Mouse (Mus musculus): Measurements from ENCODE around the gene Nrsn2. TPM values are rescaled to one million over a fixed set of nuclear protein-coding genes. Genes with fewer than 3 reads are reported as not detected.
A peak's percentile ranks its signal among the peaks of the same experiment; 100 is the strongest.

The Nrsn2 gene
- polyA plus RNA-seq, 1 experiment from 2014 or later: 2.2 TPM

- Histone ChIP-seq H3K4me3 (replicated peaks) (peak overlapping the region; percentile 33), H3K9ac (replicated peaks) (peak overlapping the region; percentile 53), H3K4me2 (peak overlapping the region; percentile 62), H3K9me3 (no peaks in the 10 kb centered on the region), H3K27ac (peak overlapping the region; percentile 29; the same call in 1 of the 2 replicates), H3K4me1 (replicated peaks) (peaks cover 21% of the 10 kb centered on the region), H3K36me3 (no peaks in the 10 kb centered on the region), H3K27me3 (peaks cover 22% of the 10 kb centered on the region)
- WGBS: 3% methylated on average over 21 of the region's 21 CpGs
- ATAC-seq (ENCODE audit: insufficient number of reproducible peaks, insufficient read depth, low FRiP score, low TSS enrichment, low read depth): peak; percentile 23; the same call in 1 of the 2 replicates
Observed at GRCm38 (mm10) chr2:152375652-152376344, 640 bp downstream of the Nrsn2 start.

GRCm38 (mm10) chr2:152373547-152373946 lies 2.9 kb downstream of the Nrsn2 start:
- Histone ChIP-seq H3K9me3 (no peaks in the 10 kb centered on the region), H3K27me3 (peaks cover 29% of the 10 kb centered on the region), H3K4me2 (no peak overlapping the region), H3K4me3 (replicated peaks) (no peak overlapping the region), H3K4me1 (replicated peaks) (peaks cover 23% of the 10 kb centered on the region), H3K27ac (no peak overlapping the region), H3K9ac (replicated peaks) (no peak overlapping the region), H3K36me3 (no peaks in the 10 kb centered on the region)
- WGBS: 86% methylated on average over 9 of the region's 9 CpGs
- ATAC-seq (ENCODE audit: insufficient number of reproducible peaks, insufficient read depth, low FRiP score, low TSS enrichment, low read depth): no peak

GRCm38 (mm10) chr2:152372661-152373060 lies 3.8 kb downstream of the Nrsn2 start:
- no peak for ATAC-seq (ENCODE audit: insufficient number of reproducible peaks, insufficient read depth, low FRiP score, low TSS enrichment, low read depth)
- no peak overlapping the region for H3K4me2 ChIP-seq
- H3K36me3 ChIP-seq: no peaks in the 10 kb centered on the region
- no peak overlapping the region for H3K9ac ChIP-seq (replicated peaks)
- no peak overlapping the region for H3K4me3 ChIP-seq (replicated peaks)
- no peaks in the 10 kb centered on the region for H3K9me3 ChIP-seq
- WGBS: 62% methylated on average over 4 of the region's 4 CpGs
- peaks cover 23% of the 10 kb centered on the region for H3K4me1 ChIP-seq (replicated peaks)
- no peak overlapping the region for H3K27ac ChIP-seq
- peaks cover 28% of the 10 kb centered on the region for H3K27me3 ChIP-seq

GRCm38 (mm10) chr2:152372104-152372503 lies 4.3 kb downstream of the Nrsn2 start:
- ATAC-seq (ENCODE audit: insufficient number of reproducible peaks, insufficient read depth, low FRiP score, low TSS enrichment, low read depth): no peak
- H3K27me3 ChIP-seq: peaks cover 23% of the 10 kb centered on the region
- no peak overlapping the region for H3K27ac ChIP-seq
- H3K4me3 ChIP-seq (replicated peaks): no peak overlapping the region
- 83% methylated on average over 7 of the region's 7 CpGs for WGBS
- no peak overlapping the region for H3K4me2 ChIP-seq
- no peak overlapping the region for H3K9ac ChIP-seq (replicated peaks)
- peaks cover 23% of the 10 kb centered on the region for H3K4me1 ChIP-seq (replicated peaks)
- H3K36me3 ChIP-seq: no peaks in the 10 kb centered on the region
- no peaks in the 10 kb centered on the region for H3K9me3 ChIP-seq

GRCm38 (mm10) chr2:152368532-152369140 lies 7.8 kb downstream of the Nrsn2 start:
- Histone ChIP-seq H3K27ac (no peak overlapping the region), H3K4me1 (replicated peaks) (peaks cover 2% of the 10 kb centered on the region), H3K4me3 (replicated peaks) (no peak overlapping the region), H3K4me2 (peak overlapping the region; percentile 31; the same call in 1 of the 2 replicates), H3K27me3 (peaks cover 7% of the 10 kb centered on the region; the same call in 1 of the 2 replicates), H3K9ac (replicated peaks) (no peak overlapping the region), H3K36me3 (no peaks in the 10 kb centered on the region), H3K9me3 (no peaks in the 10 kb centered on the region)
- peak; percentile 40; the same call in 1 of the 2 replicates for ATAC-seq (ENCODE audit: insufficient number of reproducible peaks, insufficient read depth, low FRiP score, low TSS enrichment, low read depth)
- 31% methylated on average over 14 of the region's 14 CpGs for WGBS

GRCm38 (mm10) chr2:152367917-152368316 lies 8.5 kb downstream of the Nrsn2 start:
- Histone ChIP-seq H3K4me2 (no peak overlapping the region), H3K9me3 (no peaks in the 10 kb centered on the region), H3K36me3 (no peaks in the 10 kb centered on the region), H3K9ac (replicated peaks) (no peak overlapping the region), H3K27me3 (peaks cover 7% of the 10 kb centered on the region; the same call in 1 of the 2 replicates), H3K4me3 (replicated peaks) (no peak overlapping the region), H3K4me1 (replicated peaks) (peaks cover 2% of the 10 kb centered on the region), H3K27ac (no peak overlapping the region)
- 75% methylated on average over 5 of the region's 5 CpGs for WGBS
- ATAC-seq (ENCODE audit: insufficient number of reproducible peaks, insufficient read depth, low FRiP score, low TSS enrichment, low read depth): no peak

- peak; percentile 67 for ATAC-seq (ENCODE audit: insufficient number of reproducible peaks, insufficient read depth, low FRiP score, low TSS enrichment, low read depth)
- H3K27ac ChIP-seq: peak overlapping the region; percentile 53; the same call in 1 of the 2 replicates
- no peak overlapping the region for H3K9ac ChIP-seq (replicated peaks)
Observed at GRCm38 (mm10) chr2:152363245-152364147, 12.9 kb downstream of the Nrsn2 start.

GRCm38 (mm10) chr2:152361193-152361592 lies 15.2 kb downstream of the Nrsn2 start:
- no peak for ATAC-seq (ENCODE audit: insufficient number of reproducible peaks, insufficient read depth, low FRiP score, low TSS enrichment, low read depth)
- no peak overlapping the region for H3K4me3 ChIP-seq (replicated peaks)
- 87% methylated on average over 8 of the region's 8 CpGs for WGBS
- H3K9me3 ChIP-seq: no peaks in the 10 kb centered on the region
- H3K9ac ChIP-seq (replicated peaks): no peak overlapping the region
- H3K4me2 ChIP-seq: no peak overlapping the region
- H3K27me3 ChIP-seq: no peaks in the 10 kb centered on the region
- H3K27ac ChIP-seq: no peak overlapping the region
- H3K36me3 ChIP-seq: no peaks in the 10 kb centered on the region
- no peaks in the 10 kb centered on the region; the same call in 1 of the 2 replicates for H3K4me1 ChIP-seq (replicated peaks)

More at GRCm38 (mm10) chr2:152363245-152364147, 12.9 kb downstream of the Nrsn2 start:
- Histone ChIP-seq H3K27me3 (no peaks in the 10 kb centered on the region), H3K4me2 (peak overlapping the region; percentile 45), H3K36me3 (no peaks in the 10 kb centered on the region), H3K9me3 (no peaks in the 10 kb centered on the region), H3K4me1 (replicated peaks) (no peaks in the 10 kb centered on the region; the same call in 1 of the 2 replicates), H3K4me3 (replicated peaks) (peak overlapping the region; percentile 8; the same call in 1 of the 2 replicates)
- WGBS: 12% methylated on average over 17 of the region's 17 CpGs

- H3K27me3 ChIP-seq: 0 out of 2 replicates have a peak, but pooled peaks cover 3% of the 10 kb centered on the region
- no peak overlapping the region for H3K9ac ChIP-seq (replicated peaks)
- ATAC-seq (ENCODE audit: insufficient number of reproducible peaks, insufficient read depth, low FRiP score, low TSS enrichment, low read depth): no peak
- no peak overlapping the region for H3K4me2 ChIP-seq
- no peaks in the 10 kb centered on the region; the same call in 1 of the 2 replicates for H3K4me1 ChIP-seq (replicated peaks)
- WGBS: 66% methylated on average over 7 of the region's 7 CpGs
- H3K27ac ChIP-seq: no peak overlapping the region
- no peaks in the 10 kb centered on the region for H3K9me3 ChIP-seq
- H3K36me3 ChIP-seq: no peaks in the 10 kb centered on the region
- H3K4me3 ChIP-seq (replicated peaks): no peak overlapping the region
Observed at GRCm38 (mm10) chr2:152360271-152360775, 16.1 kb downstream of the Nrsn2 start.

GRCm38 (mm10) chr2:152359616-152360015 lies 16.8 kb downstream of the Nrsn2 start:
- no peaks in the 10 kb centered on the region for H3K9me3 ChIP-seq
- no peak for ATAC-seq (ENCODE audit: insufficient number of reproducible peaks, insufficient read depth, low FRiP score, low TSS enrichment, low read depth)
- H3K4me2 ChIP-seq: no peak overlapping the region
- H3K9ac ChIP-seq (replicated peaks): no peak overlapping the region
- no peak overlapping the region for H3K27ac ChIP-seq
- 72% methylated on average over 5 of the region's 5 CpGs for WGBS
- H3K4me3 ChIP-seq (replicated peaks): no peak overlapping the region
- H3K36me3 ChIP-seq: no peaks in the 10 kb centered on the region
- no peaks in the 10 kb centered on the region; the same call in 1 of the 2 replicates for H3K4me1 ChIP-seq (replicated peaks)
- H3K27me3 ChIP-seq: 0 out of 2 replicates have a peak, but pooled peaks cover 3% of the 10 kb centered on the region
